Mouse (Mus musculus) CH12.LX (cell line): ENCODE data around the gene Popdc3.

Experiments
- CTCF ChIP-seq, 2 experiments: IDR thresholded peaks in 1 of 2; conservative IDR thresholded peaks in 1 of 2; 2 replicates each; pipeline ENCODE4 v1.5.1; 2011 to 2012; ENCODE audit warnings: low read depth in 2 of 2, low read length in 2 of 2, improper control_type of control experiment in 1 of 2, inconsistent platforms in 1 of 2, mild to moderate bottlenecking in 1 of 2, moderate library complexity in 1 of 2
- ELF1 ChIP-seq: IDR thresholded peaks from 2 replicates; pipeline ENCODE4 v1.6.1; 2014; ENCODE audit warnings: low read depth, mild to moderate bottlenecking, inconsistent platforms, low read length, improper control_type of control experiment
- HCFC1 ChIP-seq: IDR thresholded peaks from 2 replicates; pipeline ENCODE4 v1.6.1; 2012; ENCODE audit warnings: low read depth, mild to moderate bottlenecking, inconsistent platforms, low read length, improper control_type of control experiment
- MAX ChIP-seq: IDR thresholded peaks from 2 replicates; pipeline ENCODE4 v1.6.1; 2011; ENCODE audit warnings: low read length, improper control_type of control experiment
- NELFE ChIP-seq: IDR thresholded peaks from 2 replicates; pipeline ENCODE4 v1.6.1; 2011; ENCODE audit warnings: low read depth, low read length, improper control_type of control experiment
- POLR2A ChIP-seq: IDR thresholded peaks from 2 replicates; pipeline ENCODE4 v1.6.1; 2011; ENCODE audit warnings: low read depth, mild to moderate bottlenecking, improper control_type of control experiment, low read length
- RAD21 ChIP-seq: IDR thresholded peaks from 2 replicates; pipeline ENCODE4 v1.6.1; 2011; ENCODE audit warnings: low read depth, mild to moderate bottlenecking, low read length, improper control_type of control experiment, moderate library complexity
- RCOR1 ChIP-seq: conservative IDR thresholded peaks from 2 replicates; pipeline ENCODE4 v1.6.1; 2012; ENCODE audit warnings: low read depth, mild to moderate bottlenecking, inconsistent platforms, low read length, improper control_type of control experiment
- SIN3A ChIP-seq: IDR thresholded peaks from 2 replicates; pipeline ENCODE4 v1.6.1; 2012; ENCODE audit warnings: low read length, improper control_type of control experiment, inconsistent platforms
- TCF12 ChIP-seq: IDR thresholded peaks from 2 replicates; pipeline ENCODE4 v1.6.1; 2014; ENCODE audit warnings: low read depth, mild to moderate bottlenecking, inconsistent platforms, low read length, improper control_type of control experiment
- ZNF384 ChIP-seq: IDR thresholded peaks from 2 replicates; pipeline ENCODE4 v1.6.1; 2012; ENCODE audit warnings: low read depth, low read length, improper control_type of control experiment, inconsistent platforms

DNA sequence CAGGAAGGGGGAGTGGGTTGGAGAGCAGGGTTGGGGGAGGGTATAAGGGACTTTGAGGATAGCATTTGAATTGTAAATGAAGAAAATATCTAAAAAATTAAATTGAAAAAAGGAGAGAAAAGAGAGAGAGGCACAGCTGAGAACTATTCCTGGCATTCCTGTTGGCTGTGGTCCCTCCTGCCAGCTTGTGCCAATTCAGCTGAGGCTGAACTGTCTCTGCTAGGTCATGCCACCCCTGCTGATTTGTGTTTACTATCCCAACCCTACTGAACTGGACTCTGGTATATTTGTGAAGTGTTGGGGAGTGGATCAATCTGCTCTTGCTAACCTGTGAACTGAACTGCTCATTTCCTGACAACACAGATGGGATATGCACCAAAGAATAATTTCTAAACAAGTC, 32.3 kb downstream of the Popdc3 start:
- TF ChIP-seq POLR2A (no peak), TCF12 (no peak), CTCF (conservative IDR thresholded peaks at IDR 0.05 in 1 of 2, IDR thresholded peaks at IDR 0.05 in 1 of 2; ENCODE audit: low read depth in 2 of 2, low read length in 2 of 2) (no peak), RCOR1 (no peak), ZNF384 (no peak), NELFE (no peak), HCFC1 (no peak), SIN3A (no peak), MAX (no peak), RAD21 (no peak), ELF1 (no peak)
